Mouse (Mus musculus) erythroblast, embryonic 14.5 days (primary cell): ENCODE measurements around the gene Pga5.

Source experiments
- GATA1 ChIP-seq: IDR thresholded peaks from 2 replicates; pipeline ENCODE4 v1.6.1; 2012; ENCODE audit warnings: low read length, inconsistent platforms, mixed read lengths
- TAL1 ChIP-seq: IDR thresholded peaks from 3 replicates; pipeline ENCODE4 v1.6.1; 2012; ENCODE audit warnings: low read length, inconsistent platforms, mixed read lengths

- TF ChIP-seq TAL1 = no peak
- TF ChIP-seq GATA1 = no peak
Observed at GRCm38 (mm10) chr19:10690336-10690735, 12.5 kb upstream of the Pga5 start.
